Mouse (Mus musculus): ENCODE results near the gene Gpr37l1.
"Not testable (repeated sequence)": the region's sequence is repeated elsewhere in the genome, so short reads cannot be mapped to it uniquely, and the experiment has no call there.

Gene Gpr37l1

GRCm38 (mm10) chr1:135167435-135167834 lies at the start of gene Gpr37l1:
Gene Gpr37l1, minus strand, starts transcription at chr1:135167681.
- DNase-seq: peak; percentile 45

GRCm38 (mm10) chr1:135213772-135214640 lies 46.5 kb upstream of the Gpr37l1 start:
- DNase-seq: no peak

- no peak for DNase-seq
Measured at GRCm38 (mm10) chr1:135210421-135210820, 42.9 kb upstream of the Gpr37l1 start.

DNA sequence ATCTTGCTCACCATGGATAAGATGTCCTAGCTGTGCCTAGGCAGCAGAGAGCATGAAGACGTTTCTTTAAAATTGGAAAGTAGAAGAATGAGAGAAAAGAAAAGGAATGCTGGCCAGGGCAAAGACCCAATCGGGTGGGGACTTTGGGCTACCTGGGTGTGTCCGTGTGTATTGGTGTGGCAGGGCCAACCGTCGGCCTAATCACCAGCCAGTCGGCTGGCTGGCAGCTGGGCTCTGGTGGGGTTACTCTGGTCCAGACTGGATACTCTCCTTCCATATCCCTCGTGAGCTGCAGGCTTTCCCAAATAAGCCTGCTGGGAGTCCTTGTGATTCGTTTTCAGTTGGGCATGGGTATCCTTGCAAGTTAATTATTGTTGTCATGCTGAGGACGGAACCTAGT lies 41.2 kb upstream of the Gpr37l1 start:
- DNase-seq: no peak

DNA sequence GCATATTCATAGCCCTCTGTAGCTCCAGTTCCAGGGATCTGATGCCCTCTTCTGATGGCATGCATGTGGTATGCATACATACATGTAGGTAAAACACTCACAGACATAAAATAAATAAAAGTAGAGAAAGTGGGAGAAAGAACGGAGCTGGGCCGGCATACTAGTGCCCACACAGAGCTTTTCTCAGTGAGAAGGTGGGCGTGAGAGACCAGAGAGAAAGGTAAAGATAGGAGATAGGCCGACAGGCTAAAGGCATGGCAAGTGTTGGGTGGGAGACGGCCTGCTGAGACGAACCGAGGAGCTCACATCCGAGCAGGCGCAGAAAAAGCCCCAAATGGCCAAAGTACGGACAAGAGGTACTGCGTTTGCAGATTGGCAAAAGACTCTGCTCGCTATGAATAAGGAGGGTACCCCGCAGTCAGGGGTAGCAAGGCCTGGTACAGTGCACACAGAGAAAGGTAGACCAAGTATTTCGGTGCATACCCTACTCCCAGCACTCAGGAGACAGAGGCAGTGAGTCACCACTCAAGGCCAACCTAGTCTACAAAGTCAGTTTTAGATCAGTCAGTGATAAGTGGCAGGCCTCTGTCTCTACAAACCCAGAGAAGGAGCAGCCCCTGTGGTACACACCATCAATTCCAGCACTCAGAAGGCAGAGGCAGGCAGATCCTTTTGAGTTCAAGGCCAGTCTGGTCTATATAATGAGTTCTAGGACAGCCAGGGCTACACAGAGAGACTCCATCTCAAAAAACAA lies 39.3 kb upstream of the Gpr37l1 start:
- DNase-seq: no peak

DNA sequence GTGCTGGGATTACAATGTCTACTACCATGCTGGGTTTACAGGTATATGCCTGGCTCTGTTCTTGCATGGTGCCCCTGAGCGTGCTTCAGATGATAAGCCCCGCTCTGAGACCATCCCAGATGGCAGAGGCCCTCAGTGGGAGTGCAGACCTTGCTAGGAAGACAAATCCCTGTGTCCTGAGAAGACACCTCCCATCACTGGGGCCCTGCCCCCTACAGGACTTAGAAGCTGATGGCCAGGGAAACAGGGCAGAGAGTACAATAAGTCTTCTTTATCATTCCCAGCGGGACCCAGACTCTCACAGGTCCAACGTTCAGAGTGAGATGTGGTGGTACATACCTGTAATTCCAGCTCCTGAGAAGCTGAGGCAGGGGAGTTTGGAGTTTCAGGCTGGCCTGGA lies 37.8 kb upstream of the Gpr37l1 start:
- DNase-seq: no peak

DNA sequence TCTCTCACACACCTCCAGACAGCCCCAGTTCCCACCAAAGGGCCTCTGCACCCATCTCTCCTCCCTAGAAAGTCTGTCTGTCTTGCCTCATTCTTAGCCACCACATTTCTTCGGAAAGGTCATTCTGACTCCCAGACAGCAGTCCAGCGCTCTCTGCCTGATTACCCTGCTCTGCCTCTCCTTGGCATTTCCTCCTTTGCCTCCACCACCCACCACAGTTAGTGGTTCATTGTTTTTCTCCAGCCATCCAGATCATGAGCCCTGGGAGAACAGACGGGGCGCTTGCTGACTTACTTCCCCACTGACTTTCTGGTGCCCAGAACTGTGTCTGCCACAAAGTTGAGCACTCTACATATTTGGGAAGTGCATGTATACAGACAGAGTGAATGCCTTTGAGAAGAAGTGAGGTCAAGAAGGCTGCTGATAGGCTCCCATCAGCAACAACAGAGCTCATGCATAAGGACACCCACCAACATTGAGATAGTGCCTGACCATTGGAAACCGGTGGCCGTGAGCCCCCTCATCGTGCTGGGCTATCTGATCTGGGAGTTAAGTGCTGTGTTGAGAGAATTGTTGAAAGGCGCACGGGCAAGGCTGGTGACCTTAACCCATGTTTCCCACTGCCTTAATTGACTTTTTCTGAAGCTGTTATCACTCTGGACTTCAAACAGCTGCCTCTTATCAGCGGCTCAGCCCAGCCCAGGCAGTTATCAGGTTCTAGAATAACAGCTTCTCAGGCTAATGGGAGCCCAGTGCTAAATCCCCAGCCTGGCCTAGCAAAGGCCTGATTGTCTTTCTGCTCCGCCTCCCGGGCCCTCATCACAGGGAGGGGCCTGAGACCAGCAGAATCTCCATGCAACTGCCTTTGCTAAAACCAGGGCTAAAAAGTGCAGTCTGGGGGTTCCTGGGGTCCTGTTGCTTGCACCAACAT lies 37.0 kb upstream of the Gpr37l1 start:
- DNase-seq: no peak

DNA sequence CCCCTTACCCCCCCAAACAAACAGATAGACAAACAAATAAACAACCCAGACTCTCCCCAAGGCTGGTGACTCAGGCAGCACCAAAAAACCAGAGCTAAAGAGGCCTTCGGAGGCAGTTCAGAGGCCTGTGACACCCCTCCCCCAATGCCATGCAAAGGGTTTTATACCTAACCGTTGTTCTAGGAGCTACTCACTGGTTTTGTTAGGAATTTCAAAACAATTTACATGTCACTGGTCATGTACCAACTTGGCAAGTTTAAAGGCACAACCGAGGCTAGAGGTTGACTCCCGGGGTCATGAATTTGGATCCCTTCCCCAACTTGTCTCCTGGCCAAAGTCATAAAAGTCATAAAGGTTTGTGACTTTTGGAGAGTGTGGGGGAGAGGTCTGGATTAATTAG lies 32.9 kb upstream of the Gpr37l1 start:
- DNase-seq: no peak

- no peak for DNase-seq
Measured at GRCm38 (mm10) chr1:135199014-135199819, 31.7 kb upstream of the Gpr37l1 start.

DNA sequence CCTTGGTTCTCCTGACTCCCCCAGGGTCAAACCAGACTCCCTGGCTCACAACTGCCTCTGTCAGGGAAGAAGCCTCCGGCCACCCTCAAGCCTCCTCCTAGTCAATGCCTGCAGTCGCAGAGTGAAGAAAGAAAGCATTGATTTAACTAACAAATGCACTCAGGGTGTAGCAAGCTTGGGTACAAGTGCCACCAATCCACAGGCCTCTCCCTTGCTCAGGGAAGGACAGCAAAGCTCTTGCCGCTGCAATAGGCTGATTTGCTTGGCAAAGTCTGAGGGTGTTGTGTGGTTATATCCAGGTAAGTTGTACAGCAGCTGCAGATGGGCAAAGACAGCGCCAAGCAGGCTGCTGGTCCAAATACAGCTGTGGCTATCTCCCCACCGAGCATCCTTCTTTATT lies 30.9 kb upstream of the Gpr37l1 start:
- DNase-seq: no peak

- DNase-seq: no peak
Measured at GRCm38 (mm10) chr1:135195907-135196440, 28.5 kb upstream of the Gpr37l1 start.

GRCm38 (mm10) chr1:135194335-135194734 lies 26.9 kb upstream of the Gpr37l1 start:
- not testable (repeated sequence) for DNase-seq

- DNase-seq: no peak
Measured at GRCm38 (mm10) chr1:135189186-135189585, 21.7 kb upstream of the Gpr37l1 start.

DNA sequence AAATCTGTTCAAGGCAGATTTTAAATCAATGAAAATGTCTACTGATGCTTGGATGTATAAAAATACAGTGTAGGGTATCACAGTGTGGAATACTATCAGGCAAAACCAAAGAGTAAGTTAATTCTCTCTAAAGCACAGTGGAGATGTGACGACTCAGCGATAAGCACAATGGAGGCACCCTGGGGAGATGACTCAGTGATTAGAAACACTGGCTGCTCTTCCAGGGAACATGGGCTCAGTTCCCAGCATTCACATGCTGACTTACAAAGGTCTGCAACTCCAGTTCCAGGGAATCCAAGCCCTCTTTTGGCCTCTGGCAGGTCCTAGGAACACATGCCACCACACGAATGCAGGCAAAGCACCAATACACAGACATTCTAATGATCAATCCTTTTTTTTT lies 20.7 kb upstream of the Gpr37l1 start:
- no peak for DNase-seq

- DNase-seq: not testable (repeated sequence)
Measured at GRCm38 (mm10) chr1:135187016-135187415, 19.5 kb upstream of the Gpr37l1 start.

DNA sequence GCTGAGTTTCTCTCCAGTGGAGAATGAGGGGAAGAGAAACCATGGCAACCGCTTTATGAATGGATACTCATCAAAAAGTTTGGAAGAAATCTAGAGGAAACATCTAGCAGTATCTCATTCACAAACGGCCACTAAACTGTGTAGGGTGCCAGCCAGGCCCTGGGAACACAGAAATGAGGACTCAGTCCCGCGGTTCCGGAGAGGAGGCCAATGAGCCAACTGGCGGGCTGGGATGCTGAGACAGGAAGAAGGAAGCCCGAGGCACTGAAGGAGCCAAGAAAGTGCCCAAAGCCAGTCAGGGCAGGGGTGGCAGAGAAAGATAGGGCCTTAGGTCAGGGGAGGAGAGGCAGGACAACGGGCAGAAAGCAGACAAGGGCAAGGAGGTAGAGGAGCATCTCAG lies 18.9 kb upstream of the Gpr37l1 start:
- no peak for DNase-seq

DNA sequence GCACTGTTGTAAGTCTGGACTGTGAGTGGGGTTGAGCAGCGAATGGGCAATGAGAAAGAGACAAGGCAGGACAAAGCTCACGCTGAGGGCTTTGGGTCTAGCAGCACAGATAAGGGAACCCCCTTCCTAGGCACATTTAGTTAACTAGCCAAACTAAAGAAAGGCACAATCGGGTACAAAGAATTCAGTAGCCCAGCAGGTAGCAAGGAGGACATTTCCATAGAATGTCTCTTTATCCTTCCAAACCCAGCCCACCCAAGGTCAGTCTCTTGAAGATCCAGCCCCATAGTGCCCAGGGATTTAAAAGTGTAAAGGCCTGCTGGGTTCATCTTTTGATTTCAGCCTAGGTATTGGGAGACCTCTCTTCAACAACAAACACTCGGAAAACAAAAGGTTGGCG lies 18.5 kb upstream of the Gpr37l1 start:
- no peak for DNase-seq

DNA sequence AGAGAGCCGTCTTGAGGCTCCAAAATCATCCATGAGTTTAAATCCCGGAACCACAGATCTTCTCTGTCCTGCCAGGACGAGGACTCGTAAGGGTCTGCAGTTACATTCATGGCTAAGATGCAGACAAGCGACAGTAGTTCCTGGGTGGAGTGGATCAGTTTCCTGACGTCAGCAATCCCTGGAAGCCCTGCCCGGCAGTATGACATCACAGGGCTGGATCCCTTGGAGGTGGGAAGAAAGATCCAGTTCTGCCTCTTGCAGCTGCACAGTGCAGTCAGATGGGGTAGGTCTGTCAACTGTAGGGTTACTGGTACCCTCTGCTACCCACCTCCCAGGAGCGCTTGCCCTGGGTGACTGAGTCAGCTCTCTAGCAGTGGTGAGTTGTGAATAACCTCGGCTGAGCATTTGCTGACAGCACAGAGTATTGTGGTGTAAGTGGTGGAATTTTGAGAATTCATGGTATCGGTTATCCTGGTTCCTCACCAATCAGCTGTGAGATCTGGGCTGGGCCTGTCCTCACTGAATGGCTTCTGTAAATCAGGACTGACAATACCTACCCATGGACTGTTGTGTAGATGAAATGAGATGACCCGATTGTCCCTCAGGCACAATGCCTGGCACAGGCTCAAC lies 16.6 kb upstream of the Gpr37l1 start:
- DNase-seq: no peak

DNA sequence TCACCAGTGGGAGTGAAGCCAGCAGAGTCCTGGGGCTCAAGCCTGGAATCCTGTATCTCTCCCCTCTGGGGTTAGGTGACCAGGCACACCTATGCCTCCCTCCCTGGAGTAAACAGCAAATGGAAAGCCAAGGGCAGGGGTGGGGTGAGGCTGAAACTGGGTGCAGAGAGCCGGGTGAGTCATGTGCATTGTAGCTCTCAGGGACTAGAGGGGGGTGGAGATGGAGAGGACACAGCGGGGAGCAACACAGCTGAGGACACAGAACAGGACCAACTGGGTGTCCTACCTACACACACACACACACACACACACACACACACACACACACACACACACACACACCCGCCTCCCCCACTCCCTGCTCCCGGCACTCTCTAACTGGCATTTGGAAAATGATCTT lies 16.0 kb upstream of the Gpr37l1 start:
- DNase-seq: no peak

DNA sequence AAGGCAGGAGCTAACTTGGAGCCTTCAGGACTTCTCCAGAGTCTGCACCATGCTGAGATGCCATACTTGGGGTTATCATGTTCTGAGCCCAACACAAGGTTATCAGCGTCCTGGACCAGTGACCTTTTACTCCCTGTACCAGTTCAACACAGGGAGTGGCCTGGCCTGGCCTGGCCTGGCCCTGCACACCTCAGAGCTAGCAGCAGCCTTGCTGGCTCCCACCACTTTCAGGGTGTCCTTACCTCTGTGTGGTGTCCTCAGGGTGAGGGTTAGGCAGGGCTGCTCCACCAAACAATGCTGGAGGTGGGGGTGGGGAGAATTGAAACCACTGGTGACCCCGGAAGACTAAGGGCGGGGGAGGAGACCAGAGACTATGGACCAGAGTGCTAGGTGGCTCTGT lies 15.5 kb upstream of the Gpr37l1 start:
- DNase-seq: no peak

DNA sequence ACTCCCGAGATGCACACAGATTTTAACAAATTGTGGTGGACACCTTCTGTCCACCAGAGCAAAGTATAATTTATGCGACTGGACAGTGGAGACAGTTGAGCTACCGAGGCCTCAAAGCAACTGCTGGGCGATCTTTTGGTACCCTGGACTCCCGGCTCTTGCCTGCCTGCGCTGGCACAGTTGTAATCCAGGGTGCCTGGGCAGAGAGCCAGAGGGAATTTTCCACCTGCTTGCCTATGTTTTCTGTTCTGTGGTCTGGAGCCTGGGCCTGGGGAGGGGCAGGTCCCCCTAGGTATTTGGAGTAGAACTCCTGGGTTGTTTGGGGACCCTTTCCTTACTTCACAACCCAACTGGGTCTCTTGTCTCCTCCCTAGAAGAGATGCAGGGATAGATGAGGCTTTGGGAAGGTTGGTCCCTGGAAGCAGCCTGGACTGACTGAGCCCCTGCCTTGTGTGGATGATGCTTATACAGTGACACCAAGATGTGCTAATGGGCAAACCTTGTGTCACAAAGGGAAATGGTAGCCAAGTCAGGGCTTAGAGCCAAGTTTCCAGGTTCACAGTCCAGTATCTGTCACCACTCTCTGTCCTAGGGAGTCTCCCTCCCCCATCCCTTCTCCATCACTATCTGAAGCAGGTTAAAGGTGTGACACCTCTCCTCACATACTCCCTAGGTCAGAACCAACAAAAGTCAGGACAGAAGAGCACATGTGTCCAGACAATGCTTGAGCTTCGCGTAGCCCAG lies 14.6 kb upstream of the Gpr37l1 start:
- DNase-seq: no peak
